Mouse (Mus musculus) MEL (cell line): Measurements from ENCODE around the gene Pou2f2.

ENCODE experiments used
- CHD1 ChIP-seq: IDR thresholded peaks from 2 replicates; pipeline ENCODE4 v1.6.1; 2012; ENCODE audit warnings: low read depth, mild to moderate bottlenecking, inconsistent platforms, low read length, improper control_type of control experiment
- EP300 ChIP-seq, 2 experiments: IDR thresholded peaks; 2 replicates each; pipeline ENCODE4 v1.6.1; 2011; ENCODE audit warnings: improper control_type of control experiment in 2 of 2, low read length in 2 of 2, low read depth in 1 of 2, mild to moderate bottlenecking in 1 of 2
- NELFE ChIP-seq: IDR thresholded peaks from 2 replicates; pipeline ENCODE4 v1.6.1; 2011; ENCODE audit warnings: low read depth, low read length, improper control_type of control experiment

- TF ChIP-seq NELFE (no peak), CHD1 (no peak), EP300 (IDR thresholded peaks at IDR 0.05; ENCODE audit: low read depth in 1 of 2, low read length in 2 of 2) (no peak)
Measured at GRCm38 (mm10) chr7:25071979-25072715, 107.4 kb downstream of the Pou2f2 start, which contains the start of the genes Grik5 and Zfp574.
